Mouse (Mus musculus): ENCODE measurements around the gene Gpr146. TPM values are rescaled to one million over a fixed set of nuclear protein-coding genes. Genes with fewer than 3 reads are reported as not detected.
A peak's percentile ranks its signal among the peaks of the same experiment; 100 is the strongest.

Gene Gpr146
- total RNA-seq, 4 experiments from 2014 or later = 20.9 to 28.6 (median 25.4) TPM

Small RNA genes within 50 kb of the gene (microRNA-seq; reads per million reads assigned to microRNA genes)
- 180 reads per million, percentile 59 among the genes with 10 or more reads in this experiment for gene Mir339

Other genes with a start within 250 kb of the Gpr146 start
- gene Prkar1b, start 227.7 kb upstream of the Gpr146 start, total RNA-seq (2022) = 1 to 10 TPM in 1 of 4 experiments, under 1 TPM in 3; 0.70 to 1.5 (median 0.75) TPM
- 10 to 100 TPM; 16.6 to 20.3 (median 17.4) TPM for gene Dnaaf5, start 227.5 kb upstream of the Gpr146 start, total RNA-seq (2022)
- 10 to 100 TPM; 33.7 to 44.4 (median 41.2) TPM for gene Sun1, start 177.1 kb upstream of the Gpr146 start, total RNA-seq (2022)
- 10 to 100 TPM; 32.8 to 36.4 (median 34.1) TPM for gene Get4, start 125.4 kb upstream of the Gpr146 start, total RNA-seq (2022)
- 1 to 10 TPM in 1 of 4 experiments, under 1 TPM in 3; 0.44 to 2.0 (median 0.64) TPM for gene Adap1, start 52.1 kb upstream of the Gpr146 start, total RNA-seq (2022)
- 10 to 100 TPM; 46.5 to 60.3 (median 57.4) TPM for gene Cox19, start 26.3 kb upstream of the Gpr146 start, total RNA-seq (2022)
- gene Cyp2w1, start 25.1 kb upstream of the Gpr146 start, total RNA-seq (2022) = not detected
- under 1 TPM in 2 of 4 experiments, not detected in 2; 0.15 to 0.27 TPM for gene C130050O18Rik, start 27.6 kb downstream of the Gpr146 start, total RNA-seq (2022)
- gene Gper1, start 45.5 kb downstream of the Gpr146 start, total RNA-seq (2022) = under 1 TPM; 0.24 to 0.77 (median 0.61) TPM
- gene 3110082I17Rik, start 82.8 kb downstream of the Gpr146 start, total RNA-seq (2022) = 10 to 100 TPM in 1 of 4 experiments, 1 to 10 TPM in 3; 6.6 to 10.2 (median 9.1) TPM
- 10 to 100 TPM in 1 of 4 experiments, 1 to 10 TPM in 3; 7.8 to 11.4 (median 8.9) TPM for gene Zfand2a, start 106.9 kb downstream of the Gpr146 start, total RNA-seq (2022)
- not detected for gene Uncx, start 165.8 kb downstream of the Gpr146 start, total RNA-seq (2022)

All from gastrocnemius, adult 8-10 months (tissue).